Mouse (Mus musculus): ENCODE data around the gene Itpr1.
"Not testable (repeated sequence)": the region's sequence is repeated elsewhere in the genome, so short reads cannot be mapped to it uniquely, and the experiment has no call there.

Gene Itpr1

GRCm38 (mm10) chr6:108534139-108534538 is 321.2 kb downstream of the Itpr1 start:
- in situ Hi-C loops (cut with MboI, MseI) = no loop called here

- in situ Hi-C loops (cut with MboI, MseI) = no loop called here
These were observed 321.7 kb downstream of the Itpr1 start for GRCm38 (mm10) chr6:108534596-108534995.

- in situ Hi-C loops (cut with MboI, MseI) = no loop called here
These were observed 322.4 kb downstream of the Itpr1 start for GRCm38 (mm10) chr6:108535309-108535708.

- in situ Hi-C loops (cut with MboI, MseI) = no loop called here
These were observed 323.8 kb downstream of the Itpr1 start for GRCm38 (mm10) chr6:108536546-108537317.

- in situ Hi-C loops (cut with MboI, MseI) = no loop called here
These were observed 325.5 kb downstream of the Itpr1 start for GRCm38 (mm10) chr6:108538406-108538805.

- in situ Hi-C loops (cut with MboI, MseI) = no loop called here
These were observed 327.5 kb downstream of the Itpr1 start for GRCm38 (mm10) chr6:108540441-108540840.

GRCm38 (mm10) chr6:108544917-108545316 is 332.0 kb downstream of the Itpr1 start:
- in situ Hi-C loops (cut with MboI, MseI) = no loop called here

- in situ Hi-C loops (cut with MboI, MseI) = no loop called here
These were observed 332.6 kb downstream of the Itpr1 start for GRCm38 (mm10) chr6:108545464-108545863.

- in situ Hi-C loops (cut with MboI, MseI) = no loop called here
These were observed 335.5 kb downstream of the Itpr1 start for GRCm38 (mm10) chr6:108548413-108548812.

- in situ Hi-C loops (cut with MboI, MseI) = no loop called here
These were observed 336.6 kb downstream of the Itpr1 start for GRCm38 (mm10) chr6:108549495-108549935.

GRCm38 (mm10) chr6:108551725-108552620 is 339.1 kb downstream of the Itpr1 start:
- in situ Hi-C loops (cut with MboI, MseI) = loop anchor here (5.0 kb wide), 2 partner anchors 105 kb away; no protein-coding TSS in a partner anchor

GRCm38 (mm10) chr6:108553013-108553412 is 340.1 kb downstream of the Itpr1 start:
- in situ Hi-C loops (cut with MboI, MseI) = loop anchor here (5.0 kb wide), 2 partner anchors 104 to 106 kb away; no protein-coding TSS in a partner anchor

- in situ Hi-C loops (cut with MboI, MseI) = loop anchor here (5.0 kb wide), 2 partner anchors 104 to 106 kb away; no protein-coding TSS in a partner anchor
These were observed 340.6 kb downstream of the Itpr1 start for GRCm38 (mm10) chr6:108553536-108553935.

- in situ Hi-C loops (cut with MboI, MseI) = loop anchor here (5.0 kb wide), 2 partner anchors 103 to 107 kb away; no protein-coding TSS in a partner anchor
These were observed 341.5 kb downstream of the Itpr1 start for GRCm38 (mm10) chr6:108554389-108554788.

GRCm38 (mm10) chr6:108554878-108555277 is 342.0 kb downstream of the Itpr1 start:
- in situ Hi-C loops (cut with MboI, MseI) = loop anchor here (5.0 kb wide), 2 partner anchors 102 to 108 kb away; no protein-coding TSS in a partner anchor

- in situ Hi-C loops (cut with MboI, MseI) = no loop called here
These were observed 344.9 kb downstream of the Itpr1 start for GRCm38 (mm10) chr6:108557576-108558322.

GRCm38 (mm10) chr6:108559226-108559625 is 346.3 kb downstream of the Itpr1 start:
- in situ Hi-C loops (cut with MboI, MseI) = not testable (repeated sequence)

GRCm38 (mm10) chr6:108562971-108563370 is 350.1 kb downstream of the Itpr1 start:
- in situ Hi-C loops (cut with MboI, MseI) = loop anchor here (5.0 kb wide), 1 partner anchor 46 kb away; no protein-coding TSS in a partner anchor

- in situ Hi-C loops (cut with MboI, MseI) = not testable (repeated sequence)
These were observed 352.6 kb downstream of the Itpr1 start for GRCm38 (mm10) chr6:108565447-108565846.

GRCm38 (mm10) chr6:108566549-108566948 is 353.7 kb downstream of the Itpr1 start:
- in situ Hi-C loops (cut with MboI, MseI) = no loop called here
